28 mouse cellular contexts compared by ENCODE assay signal in the genomic region with DNA sequence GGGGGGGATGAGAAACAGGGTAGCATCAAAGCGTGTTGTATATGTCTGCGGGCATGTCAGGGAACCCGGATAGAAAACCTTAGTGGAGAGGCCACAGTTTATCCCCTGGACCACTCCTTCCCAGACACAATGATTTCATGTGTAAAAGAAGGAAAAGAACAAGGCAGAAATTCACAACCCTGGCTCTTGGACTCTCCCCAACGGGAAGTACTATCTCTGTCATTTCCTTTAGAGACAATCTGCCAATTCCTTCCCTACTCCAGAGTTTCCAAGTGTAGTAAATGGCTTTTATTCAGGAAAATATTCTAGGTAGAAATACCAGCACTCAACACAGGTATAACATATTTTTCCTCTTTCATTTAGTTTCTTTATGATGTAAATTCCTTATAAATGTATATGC.
DNase-seq lines count a peak whose midpoint lies in the region; ATAC-seq and TF ChIP-seq lines count a peak whose summit lies in the region.
"Had no signal": no experiment of that assay in that cellular context is flagged by ENCODE, and none has a peak within 500 bp of the region (broad histone marks: within the 10 kb centered on the region; RNA-seq: fewer than 3 reads in every experiment).

No protein-coding gene starts in this region.

- ATAC-seq in heart, embryonic 15.5 days (replicated peaks; ENCODE audit: insufficient number of reproducible peaks, insufficient read depth, low FRiP score, low read depth), result peak; percentile 43; the same call in 1 of the 2 replicates
- ATAC-seq in kidney, embryonic 16.5 days (ENCODE audit: low FRiP score, low TSS enrichment), result no peak
- 0 out of 2 replicates have a peak, but pooled peaks have one; percentile 24 for ATAC-seq in stomach, postnatal 0 days (ENCODE audit: low FRiP score, low TSS enrichment)
- ATAC-seq: CD4-positive, CD25-positive, alpha-beta regulatory T cell, adult 4 months; forebrain, embryonic 15.5 days; hindbrain, embryonic 16.5 days; intestine, embryonic 15.5 days had no signal

- TF ChIP-seq EP300 in stomach, postnatal 0 days (optimal IDR thresholded peaks at IDR 0.05), result no peak

- H3K27ac ChIP-seq in heart, embryonic 15.5 days, result peak overlapping the region; percentile 40; the same call in 1 of the 2 replicates
- no peak overlapping the region for H3K27ac ChIP-seq in kidney, embryonic 16.5 days (ENCODE audit: low read length)
- no peak overlapping the region for H3K27ac ChIP-seq in stomach, postnatal 0 days (replicated peaks)
- H3K27ac ChIP-seq: embryonic facial prominence, embryonic 10.5 days; embryonic facial prominence, embryonic 13.5 days; forebrain, embryonic 12.5 days; forebrain, embryonic 15.5 days; hindbrain, embryonic 10.5 days; hindbrain, embryonic 13.5 days; intestine, embryonic 15.5 days had no signal

- no peak overlapping the region for H3K4me3 ChIP-seq in heart, embryonic 15.5 days
- no peak overlapping the region for H3K4me3 ChIP-seq in kidney, embryonic 16.5 days (ENCODE audit: low read length)
- no peak overlapping the region for H3K4me3 ChIP-seq in stomach, postnatal 0 days (ENCODE audit: low read depth, low read length)
- H3K4me3 ChIP-seq: embryonic facial prominence, embryonic 10.5 days; embryonic facial prominence, embryonic 13.5 days; erythroblast, embryonic 14.5 days; forebrain, embryonic 12.5 days; forebrain, embryonic 15.5 days; hindbrain, embryonic 10.5 days; hindbrain, embryonic 13.5 days; intestine, embryonic 15.5 days had no signal

- H3K36me3 ChIP-seq in heart, embryonic 15.5 days, result no peaks in the 10 kb centered on the region
- no peaks in the 10 kb centered on the region for H3K36me3 ChIP-seq in kidney, embryonic 16.5 days (ENCODE audit: insufficient read depth, low read length)
- no peaks in the 10 kb centered on the region for H3K36me3 ChIP-seq in stomach, postnatal 0 days (ENCODE audit: control insufficient read depth, insufficient read depth, low read length)
- H3K36me3 ChIP-seq: embryonic facial prominence, embryonic 10.5 days; embryonic facial prominence, embryonic 13.5 days; forebrain, embryonic 12.5 days; forebrain, embryonic 15.5 days; hindbrain, embryonic 10.5 days; hindbrain, embryonic 13.5 days; intestine, embryonic 15.5 days had no signal

- intact Hi-C loops in heart, postnatal 14 days (cut with DNase I), result no loop called here
- intact Hi-C loops in heart, postnatal 10 days (cut with DNase I), result no loop called here

- no peaks in the 10 kb centered on the region for H3K27me3 ChIP-seq in heart, embryonic 15.5 days
- H3K27me3 ChIP-seq in kidney, embryonic 16.5 days (ENCODE audit: insufficient read depth, low read length), result no peaks in the 10 kb centered on the region
- H3K27me3 ChIP-seq in stomach, postnatal 0 days (ENCODE audit: control insufficient read depth, insufficient read depth, low read length), result no peaks in the 10 kb centered on the region
- H3K27me3 ChIP-seq: embryonic facial prominence, embryonic 13.5 days; forebrain, embryonic 12.5 days; forebrain, embryonic 15.5 days; hindbrain, embryonic 13.5 days; intestine, embryonic 15.5 days had no signal

- no peak overlapping the region for H3K9ac ChIP-seq in heart, embryonic 15.5 days
- no peak overlapping the region for H3K9ac ChIP-seq in kidney, embryonic 16.5 days (replicated peaks; ENCODE audit: low read length)
- no peak overlapping the region for H3K9ac ChIP-seq in stomach, postnatal 0 days (ENCODE audit: low read length)
- H3K9ac ChIP-seq: embryonic facial prominence, embryonic 13.5 days; forebrain, embryonic 12.5 days; forebrain, embryonic 15.5 days; hindbrain, embryonic 13.5 days; intestine, embryonic 15.5 days had no signal

- no peaks in the 10 kb centered on the region for H3K9me3 ChIP-seq in heart, embryonic 15.5 days (replicated peaks)
- 0 out of 2 replicates have a peak, but pooled peaks cover 3% of the 10 kb centered on the region for H3K9me3 ChIP-seq in kidney, embryonic 16.5 days (ENCODE audit: low read length)
- H3K9me3 ChIP-seq in stomach, postnatal 0 days (ENCODE audit: control insufficient read depth, low read length), result no peaks in the 10 kb centered on the region
- H3K9me3 ChIP-seq: embryonic facial prominence, embryonic 13.5 days; forebrain, embryonic 12.5 days; forebrain, embryonic 15.5 days; hindbrain, embryonic 13.5 days; intestine, embryonic 15.5 days had no signal

- H3K4me2 ChIP-seq in heart, embryonic 15.5 days, result no peak overlapping the region
- no peak overlapping the region for H3K4me2 ChIP-seq in kidney, embryonic 16.5 days (replicated peaks; ENCODE audit: low read depth, low read length)
- no peak overlapping the region for H3K4me2 ChIP-seq in stomach, postnatal 0 days (replicated peaks; ENCODE audit: low read depth)
- H3K4me2 ChIP-seq: embryonic facial prominence, embryonic 13.5 days; forebrain, embryonic 12.5 days; forebrain, embryonic 15.5 days; hindbrain, embryonic 13.5 days; intestine, embryonic 15.5 days had no signal

- H3K4me1 ChIP-seq in heart, embryonic 15.5 days (replicated peaks), result peaks cover 6% of the 10 kb centered on the region
- no peaks in the 10 kb centered on the region for H3K4me1 ChIP-seq in kidney, embryonic 16.5 days (ENCODE audit: insufficient read depth, low read length)
- H3K4me1 ChIP-seq in stomach, postnatal 0 days (replicated peaks; ENCODE audit: control insufficient read depth, insufficient read depth), result no peaks in the 10 kb centered on the region
- H3K4me1 ChIP-seq: forebrain, embryonic 12.5 days; forebrain, embryonic 15.5 days; hindbrain, embryonic 10.5 days; hindbrain, embryonic 13.5 days had no signal

- WGBS in heart, embryonic 15.5 days, result 53% methylated on average over 4 of the region's 4 CpGs
- 84% methylated on average over 4 of the region's 4 CpGs for WGBS in kidney, embryonic 16.5 days
- 50% methylated on average over 4 of the region's 4 CpGs for WGBS in stomach, postnatal 0 days

- TF ChIP-seq CTCF in stomach, postnatal 0 days (IDR thresholded peaks at IDR 0.05; ENCODE audit: low read depth), result no peak

- no peak for DNase-seq in heart, postnatal 14 days
- DNase-seq in heart, postnatal 10 days, result peak; percentile 14 to 21
- no peak for DNase-seq in heart, adult 11 months
- peak; percentile 16 for DNase-seq in kidney, postnatal 14 days
- DNase-seq in stomach, postnatal 0 days (ENCODE audit: low spot score), result no peak
- DNase-seq in gastrocnemius, adult 18-20 months (ENCODE audit: low spot score), result no peak
- DNase-seq: adrenal gland, adult 8-10 months; adrenal gland, postnatal 25 days; cerebellum, adult 11-12 months; cerebellum, adult 8-10 months; cerebellum, postnatal 10 days; cerebellum, postnatal 36 days; embryo, embryonic 11 days; gastrocnemius, postnatal 10 days; gastrocnemius, postnatal 36 days; kidney, adult 11 months had no signal

Comparison
In these comparisons a context has a peak if more than half of its experiments do, and no peak if none do; other contexts are left out.
1. DNase-seq: peak in heart, postnatal 10 days (2 of 2) and kidney, postnatal 14 days (single experiment); none in heart, postnatal 14 days (0 of 2), heart, adult 11 months (single experiment), stomach, postnatal 0 days (single experiment) and gastrocnemius, adult 18-20 months (single experiment).